Mouse (Mus musculus) midbrain, embryonic 13.5 days (tissue): ENCODE results near the gene Fam243. TPM values are rescaled to one million over a fixed set of nuclear protein-coding genes. Genes with fewer than 3 reads are reported as not detected.

Experiments used
- ATAC-seq: fragments of 200-750 bp; cut with Nextera tagmentation; 2 replicates; pipeline ENCODE4 v1.8.0; 2017; ENCODE audit warnings: mild to moderate bottlenecking, moderate TSS enrichment, moderate library complexity
- H3K27ac ChIP-seq: fragments of 300-500 bp; sonication (generic); 2 replicates; pipeline ENCODE4 v1.5.1; 2015; ENCODE audit warnings: inconsistent platforms, mild to moderate bottlenecking, moderate library complexity
- H3K27me3 ChIP-seq: fragments of 300-500 bp; sonication (generic); 2 replicates; pipeline ENCODE4 v1.6.1; 2015; ENCODE audit warnings: mild to moderate bottlenecking, inconsistent platforms
- H3K36me3 ChIP-seq: fragments of 300-500 bp; sonication (generic); 2 replicates; pipeline ENCODE4 v1.6.1; 2015; ENCODE audit warnings: mild to moderate bottlenecking, inconsistent platforms
- H3K4me1 ChIP-seq: fragments of 300-500 bp; sonication (generic); replicated peaks from 2 replicates; pipeline ENCODE4 v1.6.1; 2015; ENCODE audit warnings: inconsistent platforms
- H3K4me2 ChIP-seq: fragments of 300-500 bp; sonication (generic); replicated peaks from 2 replicates; pipeline ENCODE4 v1.6.1; 2015; ENCODE audit warnings: moderate library complexity, mild to moderate bottlenecking, inconsistent platforms
- H3K4me3 ChIP-seq: fragments of 300-500 bp; sonication (generic); replicated peaks from 2 replicates; pipeline ENCODE4 v1.5.1; 2015; ENCODE audit warnings: mild to moderate bottlenecking, inconsistent platforms
- H3K9ac ChIP-seq: fragments of 300-500 bp; sonication (generic); replicated peaks from 2 replicates; pipeline ENCODE4 v1.6.1; 2015; ENCODE audit warnings: mild to moderate bottlenecking, inconsistent platforms
- H3K9me3 ChIP-seq: fragments of 300-500 bp; sonication (generic); 2 replicates; pipeline ENCODE4 v1.6.1; 2016; ENCODE audit warnings: mild to moderate bottlenecking, inconsistent platforms
- WGBS: fragments of 180-500 bp; shearing (Covaris S2); methylation state at CpG from one replicate; pipeline ENCODE4 v1.1.7; 2015; 5-methylcytosine and 5-hydroxymethylcytosine counted together
- polyA plus RNA-seq: library from polyadenylated mRNA; unstranded; fragments of >200 nt; fragmentation: Nextera tagmentation; extraction: Ambion mirVana; gene quantifications from 2 replicates; pipeline ENCODE4 v1.2.1, GENCODE M21; 2015

The Fam243 gene
- polyA plus RNA-seq, 1 experiment from 2014 or later: not detected

- H3K27me3 ChIP-seq: no peaks in the 10 kb centered on the region
- 0 out of 2 replicates have a peak, but pooled peaks cover 3% of the 10 kb centered on the region for H3K4me1 ChIP-seq
- H3K27ac ChIP-seq: no peak overlapping the region
- no peak for ATAC-seq
- H3K36me3 ChIP-seq: peaks cover 23% of the 10 kb centered on the region
- H3K4me3 ChIP-seq: no peak overlapping the region
- no peaks in the 10 kb centered on the region for H3K9me3 ChIP-seq
- H3K9ac ChIP-seq: no peak overlapping the region
- no peak overlapping the region for H3K4me2 ChIP-seq
- 73% methylated on average over 7 of the region's 7 CpGs for WGBS
Observed at GRCm38 (mm10) chr16:92316049-92316738, 5.0 kb downstream of the Fam243 start.

- Histone ChIP-seq H3K27me3 (no peaks in the 10 kb centered on the region), H3K27ac (no peak overlapping the region), H3K9ac (no peak overlapping the region), H3K9me3 (no peaks in the 10 kb centered on the region), H3K4me2 (no peak overlapping the region), H3K4me3 (no peak overlapping the region), H3K36me3 (peaks cover 38% of the 10 kb centered on the region), H3K4me1 (peaks cover 8% of the 10 kb centered on the region)
- ATAC-seq: peak; percentile 90
- 49% methylated on average over 13 of the region's 13 CpGs for WGBS
Observed at GRCm38 (mm10) chr16:92313953-92314741, 7.1 kb downstream of the Fam243 start.

GRCm38 (mm10) chr16:92309126-92309525, 12.1 kb downstream of the Fam243 start:
- WGBS: 32% methylated on average over 4 of the region's 4 CpGs
- no peak overlapping the region; the same call in 1 of the 2 replicates for H3K9ac ChIP-seq
- no peak overlapping the region for H3K4me3 ChIP-seq
- no peaks in the 10 kb centered on the region for H3K27me3 ChIP-seq
- peaks cover 15% of the 10 kb centered on the region for H3K4me1 ChIP-seq
- peaks cover 71% of the 10 kb centered on the region for H3K36me3 ChIP-seq
- no peaks in the 10 kb centered on the region for H3K9me3 ChIP-seq
- ATAC-seq: peak; percentile 44; the same call in 1 of the 2 replicates
- no peak overlapping the region for H3K27ac ChIP-seq
- no peak overlapping the region for H3K4me2 ChIP-seq

GRCm38 (mm10) chr16:92307947-92308346, 13.3 kb downstream of the Fam243 start:
- Histone ChIP-seq H3K9me3 (no peaks in the 10 kb centered on the region), H3K27me3 (no peaks in the 10 kb centered on the region), H3K27ac (no peak overlapping the region), H3K4me1 (peaks cover 17% of the 10 kb centered on the region), H3K4me3 (no peak overlapping the region), H3K4me2 (no peak overlapping the region), H3K9ac (no peak overlapping the region), H3K36me3 (peaks cover 64% of the 10 kb centered on the region)
- no peak for ATAC-seq
- WGBS: 82% methylated on average over 3 of the region's 3 CpGs

GRCm38 (mm10) chr16:92305519-92305918, 15.7 kb downstream of the Fam243 start:
- no peak for ATAC-seq
- H3K36me3 ChIP-seq: peaks cover 41% of the 10 kb centered on the region
- H3K27me3 ChIP-seq: no peaks in the 10 kb centered on the region
- H3K4me3 ChIP-seq: no peak overlapping the region
- H3K9me3 ChIP-seq: no peaks in the 10 kb centered on the region
- no peak overlapping the region for H3K4me2 ChIP-seq
- H3K27ac ChIP-seq: no peak overlapping the region
- 88% methylated on average over 2 of the region's 2 CpGs for WGBS
- H3K4me1 ChIP-seq: peaks cover 33% of the 10 kb centered on the region
- no peak overlapping the region for H3K9ac ChIP-seq

GRCm38 (mm10) chr16:92302506-92302905, 18.7 kb downstream of the Fam243 start:
- peak overlapping the region; percentile 83 for H3K9ac ChIP-seq
- 0 out of 2 replicates have a peak overlapping the region, but pooled peaks have one; percentile 68 for H3K4me3 ChIP-seq
- no peak overlapping the region for H3K27ac ChIP-seq
- peaks cover 27% of the 10 kb centered on the region for H3K4me1 ChIP-seq
- no peak for ATAC-seq
- H3K9me3 ChIP-seq: no peaks in the 10 kb centered on the region
- peak overlapping the region; percentile 72 for H3K4me2 ChIP-seq
- H3K36me3 ChIP-seq: peaks cover 21% of the 10 kb centered on the region
- H3K27me3 ChIP-seq: no peaks in the 10 kb centered on the region
- 73% methylated on average over 5 of the region's 5 CpGs for WGBS

- 25% methylated on average over 5 of the region's 5 CpGs for WGBS
- H3K9me3 ChIP-seq: no peaks in the 10 kb centered on the region
- peak overlapping the region; percentile 72 for H3K4me2 ChIP-seq
- H3K27me3 ChIP-seq: no peaks in the 10 kb centered on the region
- peak overlapping the region; percentile 83 for H3K9ac ChIP-seq
- peaks cover 17% of the 10 kb centered on the region for H3K36me3 ChIP-seq
- H3K4me3 ChIP-seq: peak overlapping the region; percentile 68
- H3K27ac ChIP-seq: 0 out of 2 replicates have a peak overlapping the region, but pooled peaks have one; percentile 12
- H3K4me1 ChIP-seq: peaks cover 27% of the 10 kb centered on the region
- ATAC-seq: no peak
Observed at GRCm38 (mm10) chr16:92301989-92302388, 19.3 kb downstream of the Fam243 start.

- ATAC-seq: peak; percentile 74; the same call in 1 of the 2 replicates
- no peaks in the 10 kb centered on the region for H3K9me3 ChIP-seq
- H3K4me1 ChIP-seq: peaks cover 27% of the 10 kb centered on the region
- H3K27me3 ChIP-seq: no peaks in the 10 kb centered on the region
- peak overlapping the region; percentile 55; the same call in 1 of the 2 replicates for H3K27ac ChIP-seq
- H3K4me2 ChIP-seq: peak overlapping the region; percentile 72
- peak overlapping the region; percentile 68 for H3K4me3 ChIP-seq
- peaks cover 11% of the 10 kb centered on the region for H3K36me3 ChIP-seq
- peak overlapping the region; percentile 83 for H3K9ac ChIP-seq
- under 1% methylated on average over 12 of the region's 12 CpGs for WGBS
Observed at GRCm38 (mm10) chr16:92301412-92301806, 19.8 kb downstream of the Fam243 start.

GRCm38 (mm10) chr16:92300649-92301411, 20.4 kb downstream of the Fam243 start, which contains the start of gene Smim11:
Gene Smim11, plus strand, starts transcription at chr16:92301286.
- peak within 1 kb of the TSS; percentile 72 for H3K4me2 ChIP-seq
- 8% methylated on average over 32 of the region's 32 CpGs for WGBS

GRCm38 (mm10) chr16:92295328-92295727, 25.9 kb downstream of the Fam243 start:
- Histone ChIP-seq H3K27me3 (0 out of 2 replicates have a peak, but pooled peaks cover 2% of the 10 kb centered on the region), H3K4me1 (peaks cover 16% of the 10 kb centered on the region), H3K4me2 (no peak overlapping the region), H3K9me3 (no peaks in the 10 kb centered on the region), H3K27ac (no peak overlapping the region), H3K4me3 (no peak overlapping the region), H3K9ac (no peak overlapping the region), H3K36me3 (no peaks in the 10 kb centered on the region)
- no peak for ATAC-seq
- WGBS: 74% methylated on average over 2 of the region's 2 CpGs

More at GRCm38 (mm10) chr16:92300649-92301411, 20.4 kb downstream of the Fam243 start, which contains the start of gene Smim11:
- Histone ChIP-seq H3K9ac (peak within 1 kb of the TSS; percentile 83), H3K4me3 (peak within 1 kb of the TSS; percentile 68), H3K36me3 (peaks cover 5% of the 10 kb centered on the region), H3K4me1 (peaks cover 27% of the 10 kb centered on the region), H3K27me3 (no peaks in the 10 kb centered on the region), H3K27ac (peak within 1 kb of the TSS; percentile 80), H3K9me3 (no peaks in the 10 kb centered on the region)
- peak; percentile 96 for ATAC-seq

- Histone ChIP-seq H3K4me1 (peaks cover 13% of the 10 kb centered on the region), H3K27me3 (0 out of 2 replicates have a peak, but pooled peaks cover 2% of the 10 kb centered on the region), H3K9me3 (no peaks in the 10 kb centered on the region), H3K9ac (peak overlapping the region; percentile 32; the same call in 1 of the 2 replicates), H3K4me3 (no peak overlapping the region), H3K36me3 (no peaks in the 10 kb centered on the region), H3K4me2 (peak overlapping the region; percentile 11; the same call in 1 of the 2 replicates), H3K27ac (no peak overlapping the region)
- peak; percentile 27; the same call in 1 of the 2 replicates for ATAC-seq
- WGBS: 30% methylated on average over 12 of the region's 12 CpGs
Observed at GRCm38 (mm10) chr16:92294267-92294970, 26.8 kb downstream of the Fam243 start.
